Mouse (Mus musculus) megakaryocyte, adult 5-6 weeks (primary cell): Measurements from ENCODE around the gene Sptssb. TPM values are rescaled to one million over a fixed set of nuclear protein-coding genes. Genes with fewer than 3 reads are reported as not detected.

Source experiments
- total RNA-seq, 2 experiments: library from RNA; stranded (forward) in 1 of 2; stranded (reverse) in 1 of 2; fragments of 153-499, 151-499 nt in 1 of 2; fragments of 221-1000, 200-1000 nt in 1 of 2; gene quantifications; 2 replicates each; pipeline versions ENCODE4 v1.2.3 to v1.2.4; 2015 to 2017

Gene Sptssb
- total RNA-seq, 2 experiments from 2014 or later = not detected

Other genes with a start within 250 kb of the Sptssb start
- gene Nmd3, start 138.0 kb downstream of the Sptssb start, total RNA-seq (2015) = 44.2 and 60.2 TPM in 2 replicates
- 34.5 and 42.1 TPM in 2 replicates for gene Nmd3, start 138.0 kb downstream of the Sptssb start, total RNA-seq (2017)
- gene Otol1, start 147.7 kb upstream of the Sptssb start, total RNA-seq (2015) = not detected in 2 replicates
- not detected in 2 replicates for gene Otol1, start 147.7 kb upstream of the Sptssb start, total RNA-seq (2017)